Mouse (Mus musculus) neural tube, embryonic 13.5 days (tissue): ENCODE results near the gene Ddb2. TPM values are rescaled to one million over a fixed set of nuclear protein-coding genes. Genes with fewer than 3 reads are reported as not detected.

ENCODE experiments used
- ATAC-seq: fragments of 200-750 bp; cut with Nextera tagmentation; 2 replicates; pipeline ENCODE4 v1.8.0; 2017; ENCODE audit warnings: low read depth, mild to moderate bottlenecking, moderate TSS enrichment, moderate library complexity
- H3K27ac ChIP-seq: fragments of 300-500 bp; sonication (generic); replicated peaks from 2 replicates; pipeline ENCODE4 v1.5.1; 2015; ENCODE audit warnings: moderate library complexity, mild to moderate bottlenecking, inconsistent platforms
- H3K27me3 ChIP-seq: fragments of 300-500 bp; sonication (generic); 2 replicates; pipeline ENCODE4 v1.6.1; 2015; ENCODE audit warnings: mild to moderate bottlenecking, inconsistent platforms
- H3K36me3 ChIP-seq: fragments of 300-500 bp; sonication (generic); 2 replicates; pipeline ENCODE4 v1.6.1; 2015; ENCODE audit warnings: mild to moderate bottlenecking, inconsistent platforms
- H3K4me1 ChIP-seq: fragments of 300-500 bp; sonication (generic); replicated peaks from 2 replicates; pipeline ENCODE4 v1.6.1; 2015; ENCODE audit warnings: inconsistent platforms
- H3K4me2 ChIP-seq: fragments of 300-500 bp; sonication (generic); 2 replicates; pipeline ENCODE4 v1.6.1; 2015; ENCODE audit warnings: inconsistent platforms, mild to moderate bottlenecking, moderate library complexity
- H3K4me3 ChIP-seq: fragments of 300-500 bp; sonication (generic); 2 replicates; pipeline ENCODE4 v1.5.1; 2015; ENCODE audit warnings: mild to moderate bottlenecking, inconsistent platforms
- H3K9ac ChIP-seq: fragments of 300-500 bp; sonication (generic); 2 replicates; pipeline ENCODE4 v1.6.1; 2015; ENCODE audit warnings: moderate library complexity, mild to moderate bottlenecking, inconsistent platforms
- H3K9me3 ChIP-seq: fragments of 300-500 bp; sonication (generic); 2 replicates; pipeline ENCODE4 v1.6.1; 2016; ENCODE audit warnings: inconsistent platforms
- WGBS: fragments of 180-500 bp; shearing (Covaris S2); methylation state at CpG from one replicate; pipeline ENCODE4 v1.1.7; 2015; 5-methylcytosine and 5-hydroxymethylcytosine counted together
- polyA plus RNA-seq: library from polyadenylated mRNA; unstranded; fragments of >200 nt; fragmentation: Nextera tagmentation; extraction: Ambion mirVana; gene quantifications from 2 replicates; pipeline ENCODE4 v1.2.1, GENCODE M21; 2015

The Ddb2 gene
- polyA plus RNA-seq, 1 experiment from 2014 or later: 11.7 TPM

GRCm38 (mm10) chr2:91182016-91182404, 54.8 kb downstream of the Ddb2 start:
- H3K4me2 ChIP-seq: peak overlapping the region; percentile 87
- peak overlapping the region; percentile 84 for H3K4me3 ChIP-seq
- H3K9ac ChIP-seq: peak overlapping the region; percentile 88
- no peaks in the 10 kb centered on the region for H3K27me3 ChIP-seq
- 11% methylated on average over 8 of the region's 8 CpGs for WGBS
- H3K4me1 ChIP-seq: peaks cover 33% of the 10 kb centered on the region
- no peaks in the 10 kb centered on the region for H3K9me3 ChIP-seq
- ATAC-seq: no peak
- peak overlapping the region; percentile 93 for H3K27ac ChIP-seq
- peaks cover 19% of the 10 kb centered on the region for H3K36me3 ChIP-seq

- no peak for ATAC-seq
- peaks cover 33% of the 10 kb centered on the region for H3K4me1 ChIP-seq
- peak overlapping the region; percentile 88 for H3K9ac ChIP-seq
- peak overlapping the region; percentile 87 for H3K4me2 ChIP-seq
- peaks cover 32% of the 10 kb centered on the region for H3K36me3 ChIP-seq
- H3K4me3 ChIP-seq: no peak overlapping the region
- no peaks in the 10 kb centered on the region for H3K9me3 ChIP-seq
- H3K27me3 ChIP-seq: no peaks in the 10 kb centered on the region
- H3K27ac ChIP-seq: no peak overlapping the region
- WGBS: 69% methylated on average over 5 of the region's 5 CpGs
These were observed 56.1 kb downstream of the Ddb2 start for GRCm38 (mm10) chr2:91180706-91181105.

- Histone ChIP-seq H3K4me3 (no peak overlapping the region), H3K27ac (no peak overlapping the region), H3K36me3 (peaks cover 41% of the 10 kb centered on the region), H3K9me3 (no peaks in the 10 kb centered on the region), H3K4me1 (peaks cover 33% of the 10 kb centered on the region), H3K4me2 (peak overlapping the region; percentile 87; the same call in 1 of the 2 replicates), H3K9ac (no peak overlapping the region), H3K27me3 (no peaks in the 10 kb centered on the region)
- WGBS: 49% methylated on average over 4 of the region's 4 CpGs
- ATAC-seq: no peak
These were observed 57.0 kb downstream of the Ddb2 start for GRCm38 (mm10) chr2:91179825-91180224.

GRCm38 (mm10) chr2:91176234-91176633, 60.5 kb downstream of the Ddb2 start:
- peaks cover 77% of the 10 kb centered on the region for H3K36me3 ChIP-seq

GRCm38 (mm10) chr2:91175490-91175889, 61.3 kb downstream of the Ddb2 start:
- Histone ChIP-seq H3K4me2 (no peak overlapping the region), H3K4me1 (peaks cover 9% of the 10 kb centered on the region), H3K27me3 (no peaks in the 10 kb centered on the region), H3K27ac (no peak overlapping the region), H3K4me3 (no peak overlapping the region), H3K9ac (no peak overlapping the region), H3K9me3 (no peaks in the 10 kb centered on the region), H3K36me3 (peaks cover 81% of the 10 kb centered on the region)
- 94% methylated on average over 4 of the region's 4 CpGs for WGBS
- no peak for ATAC-seq

More at GRCm38 (mm10) chr2:91176234-91176633, 60.5 kb downstream of the Ddb2 start:
- no peak overlapping the region for H3K9ac ChIP-seq
- WGBS: 77% methylated on average over 6 of the region's 6 CpGs
- H3K9me3 ChIP-seq: no peaks in the 10 kb centered on the region
- H3K27me3 ChIP-seq: no peaks in the 10 kb centered on the region
- no peak overlapping the region for H3K4me3 ChIP-seq
- no peak overlapping the region for H3K4me2 ChIP-seq
- no peak for ATAC-seq
- H3K4me1 ChIP-seq: peaks cover 17% of the 10 kb centered on the region
- no peak overlapping the region for H3K27ac ChIP-seq

- Histone ChIP-seq H3K36me3 (peaks cover 94% of the 10 kb centered on the region), H3K27me3 (no peaks in the 10 kb centered on the region), H3K4me2 (no peak overlapping the region), H3K4me3 (no peak overlapping the region), H3K4me1 (no peaks in the 10 kb centered on the region), H3K9ac (no peak overlapping the region), H3K27ac (no peak overlapping the region), H3K9me3 (no peaks in the 10 kb centered on the region)
- 89% methylated on average over 25 of the region's 25 CpGs for WGBS
- ATAC-seq: no peak
These were observed 67.0 kb downstream of the Ddb2 start for GRCm38 (mm10) chr2:91169587-91170322.

GRCm38 (mm10) chr2:91167629-91168028, 69.2 kb downstream of the Ddb2 start:
- H3K9me3 ChIP-seq: no peaks in the 10 kb centered on the region
- H3K36me3 ChIP-seq: peaks cover 93% of the 10 kb centered on the region
- H3K9ac ChIP-seq: no peak overlapping the region
- WGBS: 78% methylated on average over 4 of the region's 4 CpGs
- no peak overlapping the region for H3K27ac ChIP-seq
- no peaks in the 10 kb centered on the region for H3K27me3 ChIP-seq
- no peak overlapping the region for H3K4me3 ChIP-seq
- no peaks in the 10 kb centered on the region for H3K4me1 ChIP-seq
- H3K4me2 ChIP-seq: no peak overlapping the region
- ATAC-seq: no peak

- H3K9ac ChIP-seq: no peak overlapping the region
- H3K36me3 ChIP-seq: peaks cover 96% of the 10 kb centered on the region
- no peak overlapping the region for H3K27ac ChIP-seq
- 90% methylated on average over 6 of the region's 6 CpGs for WGBS
- H3K4me1 ChIP-seq: no peaks in the 10 kb centered on the region
- H3K27me3 ChIP-seq: no peaks in the 10 kb centered on the region
- ATAC-seq: no peak
- no peak overlapping the region for H3K4me2 ChIP-seq
- H3K4me3 ChIP-seq: no peak overlapping the region
- H3K9me3 ChIP-seq: no peaks in the 10 kb centered on the region
These were observed 71.8 kb downstream of the Ddb2 start for GRCm38 (mm10) chr2:91164991-91165390.

- H3K27me3 ChIP-seq: no peaks in the 10 kb centered on the region
- H3K9ac ChIP-seq: no peak overlapping the region
- H3K4me3 ChIP-seq: no peak overlapping the region
- ATAC-seq: no peak
- peaks cover 94% of the 10 kb centered on the region for H3K36me3 ChIP-seq
- WGBS: 92% methylated on average over 5 of the region's 5 CpGs
- H3K27ac ChIP-seq: no peak overlapping the region
- no peak overlapping the region for H3K4me2 ChIP-seq
- H3K4me1 ChIP-seq: no peaks in the 10 kb centered on the region
- H3K9me3 ChIP-seq: no peaks in the 10 kb centered on the region
These were observed 73.2 kb downstream of the Ddb2 start for GRCm38 (mm10) chr2:91163532-91163931.

GRCm38 (mm10) chr2:91162952-91163351, 73.8 kb downstream of the Ddb2 start:
- no peaks in the 10 kb centered on the region for H3K27me3 ChIP-seq
- H3K9me3 ChIP-seq: no peaks in the 10 kb centered on the region
- H3K9ac ChIP-seq: no peak overlapping the region
- H3K4me3 ChIP-seq: no peak overlapping the region
- H3K4me1 ChIP-seq: no peaks in the 10 kb centered on the region
- WGBS: 85% methylated on average over 4 of the region's 4 CpGs
- no peak overlapping the region for H3K27ac ChIP-seq
- no peak overlapping the region for H3K4me2 ChIP-seq
- no peak for ATAC-seq
- peaks cover 94% of the 10 kb centered on the region for H3K36me3 ChIP-seq

Other genes starting within 250 kb of the Ddb2 start
- 2.1 and 3.0 TPM in 2 replicates for gene Rapsn, start 201.4 kb downstream of the Ddb2 start, polyA plus RNA-seq
- 235 and 246 TPM in 2 replicates for gene Psmc3, start 183.0 kb downstream of the Ddb2 start, polyA plus RNA-seq
- 31.1 and 31.5 TPM in 2 replicates for gene Slc39a13, start 166.6 kb downstream of the Ddb2 start, polyA plus RNA-seq
- gene Spi1, start 154.6 kb downstream of the Ddb2 start, polyA plus RNA-seq: 5.2 and 6.0 TPM in 2 replicates
- 0.22 and 0.56 TPM in 2 replicates for gene Mybpc3, start 118.8 kb downstream of the Ddb2 start, polyA plus RNA-seq
- 47.3 and 51.6 TPM in 2 replicates for gene Madd, start 53.1 kb downstream of the Ddb2 start, polyA plus RNA-seq
- gene Nr1h3, start 34.1 kb downstream of the Ddb2 start, polyA plus RNA-seq: 1.1 and 1.5 TPM in 2 replicates
- gene Acp2, start 34.1 kb downstream of the Ddb2 start, polyA plus RNA-seq: 37.2 and 43.3 TPM in 2 replicates
- 14.8 and 15.3 TPM in 2 replicates for gene Pacsin3, start 19.0 kb upstream of the Ddb2 start, polyA plus RNA-seq
- gene Arfgap2, start 28.0 kb upstream of the Ddb2 start, polyA plus RNA-seq: 64.5 and 67.0 TPM in 2 replicates
- 124 and 130 TPM in 2 replicates for gene 1110051M20Rik, start 207.7 kb upstream of the Ddb2 start, polyA plus RNA-seq
- 5.1 and 5.8 TPM in 2 replicates for gene Lrp4, start 220.5 kb upstream of the Ddb2 start, polyA plus RNA-seq